Mouse (Mus musculus): ENCODE data around the gene Ncor2. TPM values are rescaled to one million over a fixed set of nuclear protein-coding genes. Genes with fewer than 3 reads are reported as not detected.
A peak's percentile ranks its signal among the peaks of the same experiment; 100 is the strongest.

The Ncor2 gene
- polyA plus RNA-seq, 2 experiments = 3.5 to 4.4 TPM

DNA sequence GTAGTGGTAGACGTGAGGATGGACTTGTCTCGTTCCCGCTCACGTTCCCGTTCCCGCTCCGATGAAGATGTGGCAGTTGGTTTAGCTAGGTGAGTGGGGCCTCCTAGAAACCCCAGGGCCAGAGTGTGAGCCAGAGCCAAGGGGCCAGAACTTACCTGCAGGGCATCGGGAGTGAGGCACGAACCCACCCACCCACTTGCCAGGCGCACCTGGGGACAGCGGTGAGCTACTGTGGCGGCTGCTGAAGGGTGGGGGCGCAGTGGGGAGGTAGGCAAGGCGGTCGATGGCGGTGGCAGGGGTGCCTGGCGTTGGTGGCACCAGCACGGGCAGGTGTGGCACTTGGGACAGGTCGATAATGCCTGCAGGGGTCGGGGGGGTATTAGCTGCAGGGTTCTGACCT is 150.1 kb downstream of the Ncor2 start:
- Histone ChIP-seq H3K36me3 (replicated peaks; ENCODE audit: control insufficient read depth, insufficient read depth, low read depth) (no peaks in the 10 kb centered on the region; the same call in none of the 2 replicates), H3K9ac (replicated peaks) (no peak overlapping the region), H3K4me2 (ENCODE audit: low read depth) (no peak overlapping the region), H3K9me3 (ENCODE audit: control insufficient read depth, low read length) (no peaks in the 10 kb centered on the region), H3K27me3 (ENCODE audit: control insufficient read depth, insufficient read depth, low read length) (no peaks in the 10 kb centered on the region), H3K4me3 (ENCODE audit: insufficient read depth in 1 of 2, low read depth in 2 of 2, low read length in 2 of 2) (no peak overlapping the region), H3K27ac (no peak overlapping the region), H3K4me1 (replicated peaks; ENCODE audit: control insufficient read depth in 2 of 2, insufficient read depth in 2 of 2, low read length in 1 of 2) (no peaks in the 10 kb centered on the region)
- 90% methylated on average over 20 of the region's 20 CpGs for WGBS (ENCODE audit: insufficient replicate concordance)
- ATAC-seq (ENCODE audit: insufficient read depth) (no peak), DNase-seq (ENCODE audit: low read depth in 3 of 3, low spot score in 3 of 3) (no peak)
- TF ChIP-seq CTCF (IDR thresholded peaks at IDR 0.05; ENCODE audit: low read depth) = no peak
- no peak for TF ChIP-seq EP300 (IDR thresholded peaks at IDR 0.05; ENCODE audit: low read depth)

DNA sequence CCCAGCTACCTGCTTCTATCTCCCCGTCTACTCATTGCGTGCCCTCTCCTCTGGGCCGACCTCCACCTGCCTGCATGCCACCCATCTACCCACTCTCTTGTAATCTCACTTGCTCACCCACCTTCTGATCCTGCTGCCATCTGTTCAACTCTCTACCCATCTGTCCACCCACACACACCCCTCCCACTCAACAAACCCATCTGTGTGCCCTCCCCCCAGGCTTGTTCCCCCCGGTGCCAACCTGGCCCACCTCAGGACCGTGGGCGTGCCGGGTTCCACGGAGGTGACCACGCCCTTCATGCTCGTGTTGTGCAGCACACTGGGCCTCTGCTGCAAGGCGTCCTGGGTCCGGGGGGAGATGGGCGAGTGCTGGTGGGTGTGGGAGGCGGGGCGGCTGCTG is 150.6 kb downstream of the Ncor2 start:
- DNase-seq (ENCODE audit: low read depth in 3 of 3, low spot score in 3 of 3) (no peak), ATAC-seq (ENCODE audit: insufficient read depth) (no peak)
- TF ChIP-seq EP300 (IDR thresholded peaks at IDR 0.05; ENCODE audit: low read depth) = no peak
- no peak for TF ChIP-seq CTCF (IDR thresholded peaks at IDR 0.05; ENCODE audit: low read depth)
- H3K4me2 ChIP-seq (ENCODE audit: low read depth) = no peak overlapping the region
- H3K4me3 ChIP-seq (ENCODE audit: insufficient read depth in 1 of 2, low read depth in 2 of 2, low read length in 2 of 2) = no peak overlapping the region
- no peaks in the 10 kb centered on the region for H3K27me3 ChIP-seq (ENCODE audit: control insufficient read depth, insufficient read depth, low read length)
- H3K9ac ChIP-seq (replicated peaks) = no peak overlapping the region
- H3K4me1 ChIP-seq (replicated peaks; ENCODE audit: control insufficient read depth in 2 of 2, insufficient read depth in 2 of 2, low read length in 1 of 2) = no peaks in the 10 kb centered on the region
- H3K9me3 ChIP-seq (ENCODE audit: control insufficient read depth, low read length) = no peaks in the 10 kb centered on the region
- WGBS (ENCODE audit: insufficient replicate concordance) = 85% methylated on average over 15 of the region's 15 CpGs
- no peaks in the 10 kb centered on the region; the same call in none of the 2 replicates for H3K36me3 ChIP-seq (replicated peaks; ENCODE audit: control insufficient read depth, insufficient read depth, low read depth)
- no peak overlapping the region for H3K27ac ChIP-seq

DNA sequence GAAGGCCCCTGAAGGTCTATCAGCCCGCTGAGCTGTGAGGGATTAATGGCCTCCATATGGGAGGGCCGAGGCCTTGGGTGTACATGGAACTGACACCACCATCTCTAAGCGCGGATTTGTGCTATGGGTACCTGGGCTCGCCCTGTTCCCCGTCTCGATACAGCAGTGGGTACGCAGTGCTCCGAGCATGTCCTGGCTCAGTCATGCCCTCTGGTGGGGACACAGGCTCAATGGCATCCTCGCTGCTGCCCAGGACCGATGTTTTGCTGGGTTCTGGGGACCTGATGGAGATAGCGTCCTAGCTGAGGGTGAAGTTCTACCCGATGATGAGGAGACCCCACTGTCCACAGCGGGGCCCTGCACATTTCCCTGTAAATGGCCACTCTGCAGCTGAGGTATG is 155.0 kb downstream of the Ncor2 start:
- Histone ChIP-seq H3K9me3 (ENCODE audit: control insufficient read depth, low read length) (no peaks in the 10 kb centered on the region), H3K27me3 (ENCODE audit: control insufficient read depth, insufficient read depth, low read length) (no peaks in the 10 kb centered on the region), H3K4me1 (replicated peaks; ENCODE audit: control insufficient read depth in 2 of 2, insufficient read depth in 2 of 2, low read length in 1 of 2) (no peaks in the 10 kb centered on the region), H3K27ac (no peak overlapping the region), H3K4me3 (ENCODE audit: insufficient read depth in 1 of 2, low read depth in 2 of 2, low read length in 2 of 2) (no peak overlapping the region), H3K36me3 (replicated peaks; ENCODE audit: control insufficient read depth, insufficient read depth, low read depth) (no peaks in the 10 kb centered on the region; the same call in none of the 2 replicates), H3K9ac (replicated peaks) (no peak overlapping the region), H3K4me2 (ENCODE audit: low read depth) (no peak overlapping the region)
- 83% methylated on average over 14 of the region's 14 CpGs for WGBS (ENCODE audit: insufficient replicate concordance)
- no peak for TF ChIP-seq EP300 (IDR thresholded peaks at IDR 0.05; ENCODE audit: low read depth)
- peak; percentile 74 for TF ChIP-seq CTCF (IDR thresholded peaks at IDR 0.05; ENCODE audit: low read depth)
- DNase-seq (ENCODE audit: low read depth in 3 of 3, low spot score in 3 of 3) (no peak), ATAC-seq (ENCODE audit: insufficient read depth) (no peak)

DNA sequence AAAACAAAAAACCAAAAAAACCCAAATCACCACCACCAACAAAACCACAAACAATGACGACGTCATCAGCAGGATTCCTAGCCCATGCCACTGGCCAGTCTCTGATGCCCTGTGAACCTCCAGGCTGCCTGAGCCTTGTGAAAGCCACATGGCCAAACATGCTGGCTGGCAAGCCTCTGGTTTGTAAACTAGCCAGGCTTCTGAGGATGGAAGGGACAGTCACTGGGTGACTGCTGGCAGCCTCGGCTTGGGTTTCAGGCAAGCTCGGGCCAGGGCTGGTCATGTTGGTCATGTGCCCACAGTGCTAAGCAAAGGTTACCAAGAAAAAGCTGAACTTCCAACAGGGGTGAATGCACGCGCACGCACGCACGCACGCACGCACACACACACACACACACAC is 157.7 kb downstream of the Ncor2 start:
- no peak overlapping the region for H3K4me3 ChIP-seq (ENCODE audit: insufficient read depth in 1 of 2, low read depth in 2 of 2, low read length in 2 of 2)

DNA sequence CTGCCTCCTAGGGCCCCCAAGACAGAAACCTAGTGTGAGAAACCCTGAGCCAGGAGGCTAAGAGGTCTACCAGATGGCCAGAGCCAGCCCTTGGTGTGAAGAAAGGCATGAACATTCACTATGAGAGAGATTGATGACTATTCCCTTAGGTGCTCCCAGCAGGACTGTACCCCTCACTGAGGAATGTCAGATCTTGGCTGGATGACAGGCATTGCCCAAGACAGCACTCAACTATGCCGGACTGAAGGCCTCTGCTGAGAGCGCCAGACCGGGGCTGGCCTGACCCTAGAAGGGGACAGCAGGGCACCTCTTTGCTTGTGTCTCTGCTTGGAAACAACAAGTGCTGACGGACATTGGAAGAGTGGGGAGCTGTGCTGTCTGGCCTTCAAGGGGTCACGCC is 159.9 kb downstream of the Ncor2 start:
- H3K4me1 ChIP-seq (replicated peaks; ENCODE audit: control insufficient read depth in 2 of 2, insufficient read depth in 2 of 2, low read length in 1 of 2) = no peaks in the 10 kb centered on the region
- H3K27ac ChIP-seq = no peak overlapping the region
- no peaks in the 10 kb centered on the region for H3K27me3 ChIP-seq (ENCODE audit: control insufficient read depth, insufficient read depth, low read length)
- no peaks in the 10 kb centered on the region for H3K36me3 ChIP-seq (replicated peaks; ENCODE audit: control insufficient read depth, insufficient read depth, low read depth)
- no peak for ATAC-seq (ENCODE audit: insufficient read depth)
- no peak overlapping the region for H3K9ac ChIP-seq (replicated peaks)
- H3K4me3 ChIP-seq (ENCODE audit: insufficient read depth in 1 of 2, low read depth in 2 of 2, low read length in 2 of 2) = no peak overlapping the region
- no peak overlapping the region for H3K4me2 ChIP-seq (ENCODE audit: low read depth)
- no peak for DNase-seq (ENCODE audit: low read depth in 3 of 3, low spot score in 3 of 3)
- H3K9me3 ChIP-seq (ENCODE audit: control insufficient read depth, low read length) = no peaks in the 10 kb centered on the region
- WGBS (ENCODE audit: insufficient replicate concordance) = 76% methylated on average over 5 of the region's 5 CpGs
- TF ChIP-seq CTCF (IDR thresholded peaks at IDR 0.05; ENCODE audit: low read depth) = no peak
- no peak for TF ChIP-seq EP300 (IDR thresholded peaks at IDR 0.05; ENCODE audit: low read depth)

More for the DNA sequence above, 157.7 kb downstream of the Ncor2 start:
- DNase-seq (ENCODE audit: low read depth in 3 of 3, low spot score in 3 of 3) = no peak
- H3K27ac ChIP-seq = no peak overlapping the region
- no peak overlapping the region for H3K4me2 ChIP-seq (ENCODE audit: low read depth)
- H3K9me3 ChIP-seq (ENCODE audit: control insufficient read depth, low read length) = no peaks in the 10 kb centered on the region
- no peaks in the 10 kb centered on the region for H3K36me3 ChIP-seq (replicated peaks; ENCODE audit: control insufficient read depth, insufficient read depth, low read depth)
- WGBS (ENCODE audit: insufficient replicate concordance) = 83% methylated on average over 11 of the region's 11 CpGs
- TF ChIP-seq EP300 (IDR thresholded peaks at IDR 0.05; ENCODE audit: low read depth) = no peak
- no peak for TF ChIP-seq CTCF (IDR thresholded peaks at IDR 0.05; ENCODE audit: low read depth)
- H3K9ac ChIP-seq (replicated peaks) = no peak overlapping the region
- H3K4me1 ChIP-seq (replicated peaks; ENCODE audit: control insufficient read depth in 2 of 2, insufficient read depth in 2 of 2, low read length in 1 of 2) = no peaks in the 10 kb centered on the region
- H3K27me3 ChIP-seq (ENCODE audit: control insufficient read depth, insufficient read depth, low read length) = no peaks in the 10 kb centered on the region
- ATAC-seq (ENCODE audit: insufficient read depth) = no peak

Data from liver, embryonic 14.5 days (tissue).